Mouse (Mus musculus) embryonic facial prominence, embryonic 12.5 days (tissue): ENCODE results near the gene Ncor2. TPM values are rescaled to one million over a fixed set of nuclear protein-coding genes. Genes with fewer than 3 reads are reported as not detected.
A peak's percentile ranks its signal among the peaks of the same experiment; 100 is the strongest.

ENCODE experiments used
- ATAC-seq: fragments of 200-750 bp; cut with Nextera tagmentation; 2 replicates; pipeline ENCODE4 v1.8.0; 2017; ENCODE audit not compliant: insufficient number of reproducible peaks, insufficient read depth, low FRiP score, low TSS enrichment
- H3K27ac ChIP-seq: fragments of 300-500 bp; sonication (generic); 2 replicates; pipeline ENCODE4 v1.5.1; 2016; ENCODE audit warnings: mild to moderate bottlenecking
- H3K27me3 ChIP-seq: fragments of 300-500 bp; sonication (generic); 2 replicates; pipeline ENCODE4 v1.6.1; 2016; ENCODE audit warnings: mild to moderate bottlenecking, moderate library complexity
- H3K36me3 ChIP-seq: fragments of 300-500 bp; sonication (generic); 2 replicates; pipeline ENCODE4 v1.6.1; 2016; ENCODE audit warnings: mild to moderate bottlenecking
- H3K4me1 ChIP-seq: fragments of 300-500 bp; sonication (generic); 2 replicates; pipeline ENCODE4 v1.6.1; 2016
- H3K4me2 ChIP-seq: fragments of 300-500 bp; sonication (generic); replicated peaks from 2 replicates; pipeline ENCODE4 v1.6.1; 2016; ENCODE audit warnings: mild to moderate bottlenecking, moderate library complexity
- H3K4me3 ChIP-seq: fragments of 300-500 bp; sonication (generic); 2 replicates; pipeline ENCODE4 v1.5.1; 2016; ENCODE audit warnings: mild to moderate bottlenecking
- H3K9ac ChIP-seq: fragments of 300-500 bp; sonication (generic); 2 replicates; pipeline ENCODE4 v1.6.1; 2016; ENCODE audit warnings: mild to moderate bottlenecking, moderate library complexity
- H3K9me3 ChIP-seq: fragments of 300-500 bp; sonication (generic); 2 replicates; pipeline ENCODE4 v1.6.1; 2016; ENCODE audit warnings: mild to moderate bottlenecking, moderate library complexity
- WGBS: fragments of 180-500 bp; shearing (Covaris S2); methylation state at CpG from one replicate; pipeline ENCODE4 v1.1.7; 2016; 5-methylcytosine and 5-hydroxymethylcytosine counted together
- polyA plus RNA-seq: library from polyadenylated mRNA; unstranded; fragments of >200 nt; fragmentation: Nextera tagmentation; extraction: Ambion mirVana; gene quantifications from 2 replicates; pipeline ENCODE4 v1.2.1, GENCODE M21; 2016

The Ncor2 gene
- polyA plus RNA-seq, 1 experiment from 2014 or later: 31.6 TPM

DNA sequence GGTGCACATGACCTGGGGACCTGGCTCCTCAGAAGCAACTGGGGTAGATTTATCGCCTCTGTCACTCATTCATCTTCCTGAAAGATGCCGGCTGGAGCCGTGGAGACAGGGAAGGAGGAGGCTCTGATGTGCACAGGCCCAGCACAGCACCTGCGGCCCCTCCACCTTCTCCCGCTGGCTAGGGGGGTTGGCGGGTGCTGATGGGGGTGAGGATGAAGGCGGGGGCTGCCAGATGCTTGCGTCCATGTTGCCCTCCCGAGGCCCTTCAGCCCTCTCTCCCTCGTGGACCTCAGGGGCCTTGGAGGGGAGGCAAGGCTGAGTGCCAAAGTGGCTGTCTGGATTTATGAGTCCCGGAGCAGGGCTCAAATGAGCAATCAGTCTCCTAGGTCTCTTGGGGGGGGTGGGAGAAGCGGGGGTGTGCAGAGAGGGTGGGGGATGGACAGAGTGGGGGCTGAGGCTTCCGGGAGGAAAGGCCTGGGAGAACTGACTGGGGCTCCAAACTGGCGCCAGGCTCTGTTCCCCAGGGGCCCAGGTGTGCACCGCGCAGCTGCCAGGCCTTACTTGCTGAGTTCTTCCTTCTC lies 110.6 kb downstream of the Ncor2 start:
- 70% methylated on average over 13 of the region's 16 CpGs for WGBS
- ATAC-seq: 0 out of 2 replicates have a peak, but pooled peaks have one; percentile 35
- H3K9me3 ChIP-seq: no peaks in the 10 kb centered on the region
- no peak overlapping the region for H3K9ac ChIP-seq
- H3K4me2 ChIP-seq: no peak overlapping the region
- peak overlapping the region; percentile 82 for H3K27ac ChIP-seq
- peaks cover 30% of the 10 kb centered on the region for H3K4me1 ChIP-seq
- H3K36me3 ChIP-seq: peaks cover 80% of the 10 kb centered on the region
- no peak overlapping the region for H3K4me3 ChIP-seq
- no peaks in the 10 kb centered on the region for H3K27me3 ChIP-seq

DNA sequence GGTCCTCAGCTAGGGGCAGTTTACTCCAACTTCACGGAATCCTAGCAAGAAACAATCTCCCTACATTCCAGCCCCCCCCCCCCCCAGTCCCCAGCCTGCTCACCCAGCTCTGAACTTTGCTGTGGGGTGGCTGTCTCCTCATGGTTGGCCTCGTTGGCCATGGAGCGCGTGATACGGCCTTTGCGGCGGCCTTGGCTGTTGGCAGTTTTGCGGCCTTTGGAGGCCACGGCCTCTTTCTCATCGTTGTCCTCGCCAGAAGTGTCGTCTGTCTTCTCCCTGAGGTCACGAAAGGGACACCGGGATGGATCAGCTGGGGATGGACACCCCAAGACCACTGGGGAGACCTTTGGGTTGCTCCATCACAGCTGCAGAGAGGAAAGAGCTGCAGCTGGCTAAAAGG lies 111.3 kb downstream of the Ncor2 start:
- Histone ChIP-seq H3K27ac (0 out of 2 replicates have a peak overlapping the region, but pooled peaks have one; percentile 82), H3K36me3 (peaks cover 79% of the 10 kb centered on the region), H3K4me1 (peaks cover 37% of the 10 kb centered on the region), H3K27me3 (no peaks in the 10 kb centered on the region), H3K9ac (no peak overlapping the region), H3K4me3 (no peak overlapping the region), H3K9me3 (no peaks in the 10 kb centered on the region), H3K4me2 (no peak overlapping the region)
- 92% methylated on average over 14 of the region's 14 CpGs for WGBS
- no peak for ATAC-seq

DNA sequence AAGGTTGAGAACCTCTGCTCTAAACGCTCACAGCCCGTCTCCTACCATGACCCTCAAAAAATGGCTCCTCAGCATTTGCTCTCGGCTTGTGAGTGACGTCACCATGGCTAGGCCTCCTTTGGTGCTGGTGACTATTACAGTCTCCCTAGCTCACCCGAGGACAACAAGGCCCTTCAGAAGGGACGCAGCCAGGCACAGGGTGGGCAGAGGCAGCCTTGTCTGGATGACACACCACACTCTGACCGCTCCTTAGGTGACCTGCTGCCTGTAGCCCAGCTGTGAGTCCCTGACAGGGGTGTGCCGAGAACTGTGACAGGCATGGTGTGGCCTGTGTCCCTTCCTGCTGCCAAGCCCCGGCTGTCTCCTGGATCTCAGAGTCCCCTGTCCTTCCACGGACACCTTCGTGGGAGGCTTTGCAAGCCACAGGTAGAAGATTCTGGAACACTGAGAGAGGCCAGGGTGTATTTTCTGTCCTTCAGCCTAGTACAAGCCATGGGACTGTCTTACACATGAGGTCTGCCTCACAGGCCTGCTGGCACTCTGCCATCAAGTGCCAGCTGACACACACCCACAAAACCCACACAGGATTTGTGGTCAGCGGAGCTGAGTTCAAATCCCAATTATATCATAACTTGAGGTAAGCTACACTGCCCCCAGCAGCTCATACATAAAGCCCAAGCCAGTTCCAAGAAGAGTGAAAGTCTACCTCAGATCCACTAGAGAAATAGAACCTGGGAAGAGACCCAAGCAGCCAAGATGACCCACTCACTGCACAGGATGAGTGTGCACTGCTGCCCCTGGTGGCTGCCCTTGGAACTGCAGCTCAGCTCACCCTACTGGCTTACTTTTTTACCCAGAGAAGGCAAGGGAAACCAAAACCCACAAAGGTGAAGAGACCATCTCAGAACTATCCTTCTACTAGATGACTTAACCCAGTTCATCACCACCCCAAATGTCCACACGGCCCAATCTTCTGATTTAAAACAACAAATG lies 112.2 kb downstream of the Ncor2 start:
- WGBS: 88% methylated on average over 13 of the region's 13 CpGs
- no peak overlapping the region for H3K4me3 ChIP-seq
- H3K9ac ChIP-seq: no peak overlapping the region
- H3K9me3 ChIP-seq: no peaks in the 10 kb centered on the region
- no peak overlapping the region for H3K27ac ChIP-seq
- H3K4me1 ChIP-seq: peaks cover 37% of the 10 kb centered on the region
- H3K27me3 ChIP-seq: no peaks in the 10 kb centered on the region
- peaks cover 76% of the 10 kb centered on the region for H3K36me3 ChIP-seq
- ATAC-seq: no peak
- H3K4me2 ChIP-seq: no peak overlapping the region

DNA sequence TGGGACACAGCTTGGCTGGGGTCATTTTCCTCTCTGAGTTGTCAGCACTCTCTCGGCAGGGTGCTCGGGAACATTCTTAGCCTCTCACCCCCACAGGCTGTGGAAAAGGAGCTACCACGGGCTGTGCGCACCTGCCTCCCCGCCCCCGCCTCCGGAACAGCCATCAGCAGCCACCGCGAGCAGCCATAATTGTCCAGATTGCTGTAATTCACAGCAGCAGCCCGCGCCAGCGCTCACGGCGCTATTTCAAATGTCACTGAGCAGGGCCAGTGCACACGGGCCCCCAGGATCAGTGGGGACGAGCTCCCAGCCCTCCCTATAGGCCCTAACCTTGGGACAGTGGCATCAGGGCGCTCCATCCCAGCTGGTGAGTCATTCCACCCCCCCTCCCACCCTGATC lies 116.0 kb downstream of the Ncor2 start:
- 54% methylated on average over 17 of the region's 17 CpGs for WGBS
- Histone ChIP-seq H3K4me2 (no peak overlapping the region), H3K27ac (no peak overlapping the region), H3K9ac (0 out of 2 replicates have a peak overlapping the region, but pooled peaks have one; percentile 12), H3K4me1 (peaks cover 29% of the 10 kb centered on the region), H3K27me3 (0 out of 2 replicates have a peak, but pooled peaks cover 4% of the 10 kb centered on the region), H3K36me3 (peaks cover 56% of the 10 kb centered on the region), H3K4me3 (no peak overlapping the region), H3K9me3 (no peaks in the 10 kb centered on the region)
- ATAC-seq: no peak

DNA sequence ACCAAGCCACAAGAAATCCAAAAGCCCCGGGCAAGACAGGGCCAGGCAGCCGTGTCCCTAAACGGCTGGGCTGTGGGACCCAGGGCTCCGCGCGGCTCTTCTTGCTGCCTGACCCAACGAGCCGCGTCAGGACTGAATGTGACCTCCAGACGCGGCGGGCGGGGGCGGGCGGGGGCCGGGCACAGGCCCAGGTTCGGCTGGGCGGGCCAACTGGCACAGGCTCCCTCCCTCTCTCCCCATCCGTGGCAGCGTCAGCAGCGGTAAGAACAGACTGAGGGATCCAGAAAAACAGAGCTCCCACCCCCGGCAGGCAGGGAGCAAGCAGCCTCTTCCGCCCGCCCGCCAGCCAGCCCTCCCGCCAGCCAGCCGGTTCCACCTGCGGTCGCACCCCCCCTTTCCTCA lies 120.8 kb downstream of the Ncor2 start:
- Histone ChIP-seq H3K9me3 (no peaks in the 10 kb centered on the region), H3K9ac (peak overlapping the region; percentile 39), H3K4me1 (peaks cover 55% of the 10 kb centered on the region), H3K4me2 (peak overlapping the region; percentile 48), H3K4me3 (peak overlapping the region; percentile 24), H3K27ac (peak overlapping the region; percentile 74), H3K27me3 (0 out of 2 replicates have a peak, but pooled peaks cover 4% of the 10 kb centered on the region), H3K36me3 (peaks cover 39% of the 10 kb centered on the region)
- WGBS: 1% methylated on average over 29 of the region's 29 CpGs
- ATAC-seq: no peak

DNA sequence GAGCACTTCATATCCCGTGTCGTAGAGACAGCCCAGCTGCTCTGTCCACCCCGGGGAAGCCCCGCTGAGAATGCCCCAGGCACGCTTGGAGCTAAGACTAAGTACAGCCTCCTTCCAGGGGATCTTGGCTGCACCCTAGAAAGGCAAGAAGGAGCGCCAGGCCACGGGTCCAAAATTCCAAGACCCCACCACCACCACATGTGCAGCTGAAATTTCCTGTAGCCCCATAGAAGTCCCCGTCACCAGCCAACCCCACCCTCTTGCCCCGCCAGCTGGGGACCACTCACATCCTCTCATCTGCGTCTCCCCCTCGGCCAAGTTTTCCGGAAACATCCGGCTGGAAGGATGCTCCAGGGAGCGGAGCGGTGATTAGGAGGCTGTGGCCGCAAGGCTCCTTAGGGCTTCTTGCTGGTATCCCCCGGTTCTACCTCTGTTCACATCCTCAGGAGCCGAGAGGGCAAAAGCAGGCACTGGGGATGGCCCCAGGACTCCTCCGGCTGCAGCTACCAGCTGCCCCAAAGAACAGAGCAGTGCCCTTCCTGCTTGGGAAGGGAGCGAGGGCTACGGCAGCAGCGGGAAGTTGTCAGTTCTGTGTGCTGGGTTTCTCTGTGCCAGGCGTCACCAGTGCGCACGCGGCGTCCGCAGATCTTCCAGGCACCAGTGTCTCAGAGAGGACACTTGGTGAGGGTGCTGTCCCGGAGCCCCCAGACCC lies 121.3 kb downstream of the Ncor2 start:
- 13% methylated on average over 29 of the region's 29 CpGs for WGBS
- Histone ChIP-seq H3K9me3 (no peaks in the 10 kb centered on the region), H3K9ac (peak overlapping the region; percentile 39), H3K4me3 (peak overlapping the region; percentile 24), H3K4me2 (peak overlapping the region; percentile 48), H3K4me1 (peaks cover 53% of the 10 kb centered on the region), H3K27ac (peak overlapping the region; percentile 74), H3K36me3 (peaks cover 40% of the 10 kb centered on the region), H3K27me3 (0 out of 2 replicates have a peak, but pooled peaks cover 4% of the 10 kb centered on the region)
- peak; percentile 12; the same call in 1 of the 2 replicates for ATAC-seq

DNA sequence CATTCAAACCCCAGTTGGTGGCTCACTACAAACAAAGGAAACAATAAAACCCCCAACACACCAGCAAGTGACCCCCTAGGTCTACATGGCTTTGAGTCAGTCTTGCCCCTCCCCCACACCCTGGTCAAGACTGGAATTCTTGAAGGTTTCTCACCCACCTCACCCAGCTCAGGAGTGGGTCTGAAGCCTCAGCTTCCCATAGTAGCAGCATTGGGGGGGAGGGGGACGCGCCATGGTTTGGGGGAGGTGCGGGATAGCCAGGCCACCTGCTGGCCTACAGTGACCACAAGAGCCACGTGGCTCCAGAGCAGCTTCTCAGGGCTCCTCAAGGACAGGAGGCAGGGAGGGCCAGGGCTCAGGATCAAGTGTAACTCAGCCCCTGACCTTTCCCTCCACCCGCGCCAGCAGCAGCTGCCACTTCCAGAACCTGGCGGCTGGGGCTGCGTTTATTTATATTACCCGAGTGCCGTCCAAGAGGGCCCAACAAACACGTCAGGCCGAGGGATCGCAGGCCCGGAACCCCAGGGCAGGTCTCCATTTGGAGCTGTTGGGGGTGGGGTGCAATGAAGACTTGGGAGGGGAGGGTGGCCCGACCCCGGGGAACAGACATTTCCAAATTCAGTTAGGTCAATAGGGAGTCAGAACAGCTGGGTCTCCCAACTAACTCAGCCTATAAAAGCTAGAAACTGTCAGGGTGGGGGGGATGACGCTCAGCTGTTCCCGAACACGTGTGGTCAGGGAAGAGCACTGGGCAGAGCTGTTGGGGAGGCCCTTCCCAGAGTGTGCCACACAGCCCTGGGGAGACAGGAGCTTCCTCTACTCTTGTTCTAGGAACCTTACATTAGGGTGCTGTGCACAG lies 122.1 kb downstream of the Ncor2 start:
- peaks cover 53% of the 10 kb centered on the region for H3K4me1 ChIP-seq
- 9% methylated on average over 19 of the region's 19 CpGs for WGBS
- H3K4me2 ChIP-seq: peak overlapping the region; percentile 48
- peak; percentile 24; the same call in 1 of the 2 replicates for ATAC-seq
- H3K36me3 ChIP-seq: peaks cover 43% of the 10 kb centered on the region
- no peaks in the 10 kb centered on the region for H3K9me3 ChIP-seq
- H3K27me3 ChIP-seq: 0 out of 2 replicates have a peak, but pooled peaks cover 4% of the 10 kb centered on the region
- H3K9ac ChIP-seq: peak overlapping the region; percentile 39
- H3K4me3 ChIP-seq: 0 out of 2 replicates have a peak overlapping the region, but pooled peaks have one; percentile 24
- peak overlapping the region; percentile 74 for H3K27ac ChIP-seq

DNA sequence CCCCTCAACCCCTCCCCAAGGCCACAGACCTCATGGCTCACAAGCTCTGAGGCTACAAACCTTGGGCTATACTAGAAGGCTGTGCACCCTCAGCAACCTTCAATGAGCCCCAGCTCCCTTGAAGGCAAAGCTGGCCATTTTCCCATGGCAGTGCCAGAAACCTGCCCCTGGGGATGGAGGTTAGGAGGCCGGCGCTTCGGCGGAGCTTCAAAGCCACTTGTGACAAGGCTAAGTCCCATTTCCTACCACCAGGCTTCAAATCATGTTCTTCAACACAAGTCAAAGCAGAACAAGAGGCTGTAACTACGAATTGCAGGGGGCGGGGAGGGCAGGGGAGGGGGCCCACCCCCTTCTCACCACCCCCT lies 122.7 kb downstream of the Ncor2 start:
- Histone ChIP-seq H3K27ac (peak overlapping the region; percentile 74), H3K9ac (0 out of 2 replicates have a peak overlapping the region, but pooled peaks have one; percentile 12), H3K4me3 (no peak overlapping the region), H3K9me3 (no peaks in the 10 kb centered on the region), H3K27me3 (0 out of 2 replicates have a peak, but pooled peaks cover 4% of the 10 kb centered on the region), H3K4me2 (peak overlapping the region; percentile 48), H3K36me3 (peaks cover 43% of the 10 kb centered on the region), H3K4me1 (peaks cover 53% of the 10 kb centered on the region)
- ATAC-seq: no peak
- 22% methylated on average over 6 of the region's 6 CpGs for WGBS

DNA sequence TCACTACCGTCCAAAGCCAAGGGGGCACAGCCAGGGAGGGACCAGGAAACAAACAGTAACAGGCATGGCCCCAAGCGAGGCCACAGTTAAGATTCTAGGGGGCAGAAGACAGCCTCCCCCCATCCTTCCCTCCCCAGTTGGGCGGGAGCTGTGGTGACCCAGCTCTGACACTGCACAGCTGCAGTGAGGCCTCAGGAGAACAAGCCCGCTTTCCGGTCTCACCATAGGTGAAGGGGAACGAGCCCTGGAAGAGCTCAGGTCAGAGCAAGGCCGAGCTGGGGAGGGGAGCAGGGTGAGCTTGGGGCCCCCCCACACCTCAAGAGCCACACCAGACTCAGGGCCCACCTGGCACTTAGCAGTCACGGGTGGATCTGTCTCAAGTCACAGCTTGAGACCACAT lies 123.1 kb downstream of the Ncor2 start:
- Histone ChIP-seq H3K4me3 (no peak overlapping the region), H3K27ac (peak overlapping the region; percentile 74; the same call in 1 of the 2 replicates), H3K9me3 (no peaks in the 10 kb centered on the region), H3K4me2 (peak overlapping the region; percentile 48), H3K9ac (0 out of 2 replicates have a peak overlapping the region, but pooled peaks have one; percentile 16), H3K27me3 (0 out of 2 replicates have a peak, but pooled peaks cover 4% of the 10 kb centered on the region), H3K4me1 (peaks cover 53% of the 10 kb centered on the region), H3K36me3 (peaks cover 47% of the 10 kb centered on the region)
- 53% methylated on average over 8 of the region's 8 CpGs for WGBS
- ATAC-seq: no peak

DNA sequence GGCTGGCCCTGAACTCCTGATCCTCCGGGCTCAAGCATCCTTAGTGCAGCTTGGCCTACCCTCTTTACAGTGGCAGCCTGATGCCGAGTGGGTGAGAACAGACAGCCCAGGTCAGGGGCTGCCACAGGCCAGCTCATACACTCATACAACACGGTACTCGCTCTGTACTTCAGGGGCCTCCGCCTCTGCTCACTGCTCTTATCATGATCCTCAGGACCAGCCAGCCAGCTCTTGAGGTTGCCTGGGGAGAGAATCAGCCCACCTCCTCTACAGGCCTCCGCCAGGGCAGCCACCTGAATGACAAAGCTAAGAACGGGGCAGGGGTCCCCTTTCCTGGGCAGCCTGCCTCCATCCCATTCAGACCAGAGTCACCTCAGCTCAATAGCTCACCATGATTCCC lies 125.4 kb downstream of the Ncor2 start:
- H3K27me3 ChIP-seq: no peaks in the 10 kb centered on the region
- H3K4me3 ChIP-seq: no peak overlapping the region
- H3K9ac ChIP-seq: no peak overlapping the region
- H3K36me3 ChIP-seq: peaks cover 69% of the 10 kb centered on the region
- no peak for ATAC-seq
- no peak overlapping the region for H3K4me2 ChIP-seq
- no peak overlapping the region for H3K27ac ChIP-seq
- peaks cover 40% of the 10 kb centered on the region for H3K4me1 ChIP-seq
- WGBS: 83% methylated on average over 7 of the region's 7 CpGs
- H3K9me3 ChIP-seq: no peaks in the 10 kb centered on the region
